Mouse (Mus musculus) megakaryocyte-erythroid progenitor cell, adult 5-6 weeks (primary cell): ENCODE measurements around the gene Gm45711. TPM values are rescaled to one million over a fixed set of nuclear protein-coding genes. Genes with fewer than 3 reads are reported as not detected.
"Not testable (repeated sequence)": the region's sequence is repeated elsewhere in the genome, so short reads cannot be mapped to it uniquely, and the experiment has no call there.

Experiments
- ATAC-seq: replicated peaks from 2 replicates; pipeline ENCODE4 v1.8.0; 2016; ENCODE audit warnings: mild to moderate bottlenecking, inconsistent platforms; ENCODE audit not compliant: severe bottlenecking, poor library complexity, low FRiP score, low TSS enrichment
- total RNA-seq, 2 experiments: library from RNA; stranded (forward) in 1 of 2; stranded (reverse) in 1 of 2; fragments of 200-1000, 215-1000 nt in 1 of 2; fragments of >200 nt in 1 of 2; fragmentation: Nextera tagmentation in 1 of 2; gene quantifications; 2 replicates each; pipeline ENCODE4 v1.2.3; 2014 to 2017

Gene Gm45711
- total RNA-seq, 2 experiments from 2014 or later, result not detected

- ATAC-seq, result peak; percentile 75
Observed at GRCm38 (mm10) chr8:104332665-104333631, 23.1 kb upstream of the Gm45711 start.

- not testable (repeated sequence) for ATAC-seq
Observed at GRCm38 (mm10) chr8:104321930-104322329, 12.0 kb upstream of the Gm45711 start, which contains the start of gene Cmtm2b. Cmtm2b (plus strand) TSS chr8:104322230.

- not testable (repeated sequence) for ATAC-seq
Observed at GRCm38 (mm10) chr8:104321267-104321666, 11.4 kb upstream of the Gm45711 start, which contains the start of gene Gm11020. Gm11020 (plus strand) TSS chr8:104321567.

- ATAC-seq, result no peak
Observed at GRCm38 (mm10) chr8:104313311-104313710, 3.4 kb upstream of the Gm45711 start.

GRCm38 (mm10) chr8:104312023-104312422, 2.1 kb upstream of the Gm45711 start:
- not testable (repeated sequence) for ATAC-seq

GRCm38 (mm10) chr8:104308341-104308740, 1.5 kb downstream of the Gm45711 start:
- not testable (repeated sequence) for ATAC-seq

GRCm38 (mm10) chr8:104304962-104305361, 4.9 kb downstream of the Gm45711 start:
- no peak for ATAC-seq

GRCm38 (mm10) chr8:104302536-104302935, 7.3 kb downstream of the Gm45711 start:
- ATAC-seq, result not testable (repeated sequence)

- not testable (repeated sequence) for ATAC-seq
Observed at GRCm38 (mm10) chr8:104301577-104301976, 8.3 kb downstream of the Gm45711 start.

- no peak for ATAC-seq
Observed at GRCm38 (mm10) chr8:104294396-104294795, 15.5 kb downstream of the Gm45711 start.

GRCm38 (mm10) chr8:104293081-104293480, 16.8 kb downstream of the Gm45711 start, which contains the start of gene Cmtm2a:
Cmtm2a (minus strand) TSS chr8:104293181.
- not testable (repeated sequence) for ATAC-seq

GRCm38 (mm10) chr8:104268937-104269440, 40.9 kb downstream of the Gm45711 start:
- ATAC-seq, result no peak

GRCm38 (mm10) chr8:104268368-104268767, 41.5 kb downstream of the Gm45711 start:
- no peak for ATAC-seq

GRCm38 (mm10) chr8:104264271-104264935, 45.5 kb downstream of the Gm45711 start:
- ATAC-seq, result not testable (repeated sequence)

- ATAC-seq, result not testable (repeated sequence)
Observed at GRCm38 (mm10) chr8:104261802-104262201, 48.1 kb downstream of the Gm45711 start.

- ATAC-seq, result peak; percentile 40; the same call in 1 of the 2 replicates
Observed at GRCm38 (mm10) chr8:104253016-104253415, 56.9 kb downstream of the Gm45711 start.

- ATAC-seq, result no peak
Observed at GRCm38 (mm10) chr8:104251461-104251860, 58.4 kb downstream of the Gm45711 start.

GRCm38 (mm10) chr8:104250439-104251367, 59.2 kb downstream of the Gm45711 start, which contains the start of gene Cklf:
Cklf (plus strand) TSS chr8:104250861.
- ATAC-seq, result peak; percentile 72
